Comparison of ENCODE assay signal across 9 mouse cellular contexts in genomic region chr2:9620303-9621244, GRCm38 (mm10).
DNase-seq lines count a peak whose midpoint lies in the region; ATAC-seq and TF ChIP-seq lines count a peak whose summit lies in the region.
"Had no signal": no experiment of that assay in that cellular context is flagged by ENCODE, and none has a peak within 500 bp of the region (broad histone marks: within the 10 kb centered on the region; RNA-seq: fewer than 3 reads in every experiment).

No protein-coding gene starts in this region.

- intact Hi-C loops in left cerebral cortex, postnatal 14 days (cut with DNase I), result no loop called here

- POLR2A ChIA-PET in Patski (lab: Charles Lee), result interaction anchor here (0.6 to 1.1 kb wide), 3 partner anchors 11 to 257 kb away, joined by 3 read pairs; no protein-coding TSS in a partner anchor

- ATAC-seq in Patski, result peak; percentile 96

- no peaks in the 10 kb centered on the region for H3K27me3 ChIP-seq in Patski
- H3K27me3 ChIP-seq in kidney, adult 2 months (replicated peaks; ENCODE audit: control insufficient read depth, insufficient read depth, low read length), result no peaks in the 10 kb centered on the region

- TF ChIP-seq CTCF in Patski (IDR thresholded peaks at IDR 0.05), result no peak
- TF ChIP-seq CTCF in kidney, adult 2 months (conservative IDR thresholded peaks at IDR 0.05; ENCODE audit: insufficient read depth, insufficient read length, low read depth, low read length), result no peak

- H3K4me3 ChIP-seq in brown adipose tissue, adult 24 weeks (ENCODE audit: insufficient read depth, low read depth, low read length), result no peak overlapping the region
- no peak overlapping the region for H3K4me3 ChIP-seq in kidney, adult 2 months (ENCODE audit: insufficient read depth, low read depth, low read length)

- CTCF ChIA-PET in Patski (lab: Charles Lee), result interaction anchor here (1.1 to 1.6 kb wide), 3 partner anchors 11 to 253 kb away, joined by 3 read pairs; no protein-coding TSS in a partner anchor

- in situ Hi-C loops in Patski (cut with MboI; ENCODE audit: low pct_unique_long_range_greater_than_20kb), result no loop called here

- peaks cover 4% of the 10 kb centered on the region for H3K4me1 ChIP-seq in brown adipose tissue, adult 24 weeks (ENCODE audit: control insufficient read depth, insufficient read depth, insufficient read length, low read length)
- no peaks in the 10 kb centered on the region for H3K4me1 ChIP-seq in kidney, adult 2 months (ENCODE audit: control insufficient read depth, insufficient read depth, low read length)

- 54% methylated on average over 21 of the region's 21 CpGs for WGBS in kidney, adult 2 months

- no peaks in the 10 kb centered on the region for H3K36me3 ChIP-seq in kidney, adult 2 months (ENCODE audit: control insufficient read depth, insufficient read depth, low read length)

- DNase-seq in Patski (ENCODE audit: low read depth, low spot score), result peak; percentile 99
- DNase-seq in gastrocnemius, adult 8-10 months (ENCODE audit: low spot score in 2 of 2), result peak; percentile 14 to 31
- DNase-seq in kidney, adult 2 months, result peak; percentile 67
- peak; percentile 70 to 89 for DNase-seq in left cerebral cortex, postnatal 14 days (ENCODE audit: low spot score in 2 of 2)
- DNase-seq in ovary, postnatal 10 days (ENCODE audit: low spot score), result peak; percentile 9
- DNase-seq in B cell, adult 2 months, result no peak
- DNase-seq in thymus, postnatal 0 days (ENCODE audit: low spot score), result no peak

- TF ChIP-seq POLR2A in kidney, adult 2 months (IDR thresholded peaks at IDR 0.05; ENCODE audit: low read depth, low read length), result no peak

- H3K27ac ChIP-seq in brown adipose tissue, adult 24 weeks (replicated peaks; ENCODE audit: low read depth, low read length), result peak overlapping the region; percentile 32
- no peak overlapping the region for H3K27ac ChIP-seq in kidney, adult 2 months (ENCODE audit: insufficient read depth, low read depth, low read length)
- H3K27ac ChIP-seq: macrophage had no signal

Comparison
In these comparisons a context has a peak if more than half of its experiments do, and no peak if none do; other contexts are left out.
1. DNase-seq: peak in Patski (single experiment), gastrocnemius, adult 8-10 months (2 of 2), kidney, adult 2 months (single experiment), left cerebral cortex, postnatal 14 days (2 of 2) and ovary, postnatal 10 days (single experiment); none in B cell, adult 2 months (0 of 2) and thymus, postnatal 0 days (single experiment).